9 mouse cellular contexts compared by ENCODE assay signal in the genomic region with DNA sequence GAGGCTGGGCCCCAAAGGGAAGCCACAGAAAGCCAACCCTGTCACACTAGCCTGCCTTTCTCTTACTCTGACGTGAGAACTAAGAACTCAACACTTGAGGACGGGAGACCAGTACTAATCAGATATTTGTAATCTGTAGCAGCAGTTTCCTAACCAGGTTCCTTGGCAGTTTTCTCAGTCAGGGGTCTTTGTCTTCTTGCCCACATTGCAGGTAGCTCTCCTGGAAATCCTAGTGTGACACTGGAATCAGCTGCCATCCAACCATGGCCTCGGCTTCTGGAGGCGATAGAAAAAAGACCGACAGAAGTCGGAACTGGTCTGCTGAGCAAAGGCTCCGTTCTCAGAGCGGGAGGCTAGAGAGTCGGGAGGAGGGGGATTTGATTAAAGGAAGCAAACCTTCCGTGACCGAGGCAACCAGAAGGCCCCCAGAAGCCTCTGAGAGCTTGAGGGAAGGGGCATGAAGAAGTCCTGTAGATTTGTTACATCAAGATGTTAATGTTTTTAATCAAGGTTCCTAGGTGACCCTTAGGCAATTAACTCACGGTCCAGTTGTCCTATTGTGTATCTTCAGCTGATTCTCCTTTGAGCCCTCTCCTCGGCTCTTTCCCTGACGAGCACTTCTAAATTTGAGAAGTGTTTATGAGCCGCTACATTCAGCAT.
DNase-seq lines count a peak whose midpoint lies in the region; ATAC-seq and TF ChIP-seq lines count a peak whose summit lies in the region.
"Had no signal": no experiment of that assay in that cellular context is flagged by ENCODE, and none has a peak within 500 bp of the region (broad histone marks: within the 10 kb centered on the region; RNA-seq: fewer than 3 reads in every experiment).

No protein-coding gene starts in this region.

- H3K4me3 ChIP-seq in left cerebral cortex, adult 2 months, result peak overlapping the region; percentile 5; the same call in 1 of the 2 replicates
- no peak overlapping the region for H3K4me3 ChIP-seq in embryonic facial prominence, embryonic 11.5 days (ENCODE audit: low read depth, low read length)
- peak overlapping the region; percentile 17; the same call in 1 of the 2 replicates for H3K4me3 ChIP-seq in hindbrain, embryonic 12.5 days

- no peak for TF ChIP-seq CTCF in left cerebral cortex, adult 2 months (IDR thresholded peaks at IDR 0.05)

- H3K4me1 ChIP-seq in embryonic facial prominence, embryonic 11.5 days (ENCODE audit: control insufficient read depth, insufficient read depth, low read length), result no peaks in the 10 kb centered on the region
- H3K4me1 ChIP-seq in hindbrain, embryonic 12.5 days, result peaks cover 11% of the 10 kb centered on the region

- no peaks in the 10 kb centered on the region for H3K9me3 ChIP-seq in embryonic facial prominence, embryonic 11.5 days (replicated peaks; ENCODE audit: control insufficient read depth, low read length)
- H3K9me3 ChIP-seq in hindbrain, embryonic 12.5 days (replicated peaks), result no peaks in the 10 kb centered on the region

- intact Hi-C loops in left cerebral cortex, adult 2 months (cut with DNase I), result no loop called here
- intact Hi-C loops in left cerebral cortex, postnatal 10 days (cut with DNase I), result no loop called here

- H3K4me2 ChIP-seq in embryonic facial prominence, embryonic 11.5 days (ENCODE audit: low read depth, low read length), result peak overlapping the region; percentile 36
- H3K4me2 ChIP-seq in hindbrain, embryonic 12.5 days (replicated peaks), result peak overlapping the region; percentile 50

- peak overlapping the region; percentile 41 for H3K9ac ChIP-seq in embryonic facial prominence, embryonic 11.5 days (replicated peaks; ENCODE audit: low read length)
- peak overlapping the region; percentile 35 for H3K9ac ChIP-seq in hindbrain, embryonic 12.5 days
- H3K9ac ChIP-seq: liver, embryonic 14.5 days had no signal

- 8% methylated on average over 15 of the region's 15 CpGs for WGBS in embryonic facial prominence, embryonic 11.5 days
- WGBS in hindbrain, embryonic 12.5 days, result 7% methylated on average over 15 of the region's 15 CpGs

- ATAC-seq in embryonic facial prominence, embryonic 11.5 days (replicated peaks; ENCODE audit: insufficient number of reproducible peaks, low FRiP score, low TSS enrichment, low read depth), result 0 out of 2 replicates have a peak, but pooled peaks have one; percentile 59
- ATAC-seq in hindbrain, embryonic 12.5 days (ENCODE audit: low FRiP score), result peak; percentile 87

- no peak overlapping the region; the same call in 1 of the 2 replicates for H3K27ac ChIP-seq in left cerebral cortex, adult 2 months
- no peak overlapping the region for H3K27ac ChIP-seq in embryonic facial prominence, embryonic 11.5 days (replicated peaks; ENCODE audit: low read depth, low read length)
- peak overlapping the region; percentile 52 for H3K27ac ChIP-seq in hindbrain, embryonic 12.5 days
- H3K27ac ChIP-seq: liver, embryonic 14.5 days had no signal

- H3K36me3 ChIP-seq in embryonic facial prominence, embryonic 11.5 days (replicated peaks; ENCODE audit: control insufficient read depth, insufficient read depth, low read depth, low read length), result no peaks in the 10 kb centered on the region
- H3K36me3 ChIP-seq in hindbrain, embryonic 12.5 days, result no peaks in the 10 kb centered on the region

- H3K27me3 ChIP-seq in embryonic facial prominence, embryonic 11.5 days (ENCODE audit: control insufficient read depth, insufficient read depth, low read length), result no peaks in the 10 kb centered on the region
- no peaks in the 10 kb centered on the region; the same call in 1 of the 2 replicates for H3K27me3 ChIP-seq in hindbrain, embryonic 12.5 days

- no peak for DNase-seq in left cerebral cortex, adult 2 months (ENCODE audit: extremely low spot score in 1 of 2, low spot score in 2 of 2)
- no peak for DNase-seq in left cerebral cortex, postnatal 10 days (ENCODE audit: extremely low spot score in 1 of 2, low spot score in 2 of 2)
- peak; percentile 70 for DNase-seq in embryonic facial prominence, embryonic 11.5 days (ENCODE audit: low spot score)
- DNase-seq in neural tube, embryonic 10.5 days (ENCODE audit: extremely low spot score, low spot score), result peak; percentile 49
- no peak for DNase-seq in ovary, postnatal 36 days (ENCODE audit: low spot score)
- no peak for DNase-seq in thymus, postnatal 36 days
- DNase-seq: right cerebral cortex, postnatal 25 days had no signal

Comparison
In these comparisons a context has a peak if more than half of its experiments do, and no peak if none do; other contexts are left out.
1. DNase-seq: peak in embryonic facial prominence, embryonic 11.5 days (single experiment) and neural tube, embryonic 10.5 days (single experiment); none in left cerebral cortex, adult 2 months (0 of 2), left cerebral cortex, postnatal 10 days (0 of 2), ovary, postnatal 36 days (single experiment) and thymus, postnatal 36 days (0 of 2).